Mouse (Mus musculus) liver, embryonic 16.5 days (tissue): ENCODE measurements around the gene Pomt1. TPM values are rescaled to one million over a fixed set of nuclear protein-coding genes. Genes with fewer than 3 reads are reported as not detected.
A peak's percentile ranks its signal among the peaks of the same experiment; 100 is the strongest.

ENCODE experiments used
- ATAC-seq: fragments of 200-750 bp; cut with Nextera tagmentation; 2 replicates; pipeline ENCODE4 v1.8.0; 2017; ENCODE audit warnings: low read depth, mild to moderate bottlenecking, moderate number of reproducible peaks, moderate library complexity
- H3K27ac ChIP-seq: fragments of 300-500 bp; sonication (generic); 2 replicates; pipeline ENCODE4 v1.5.1; 2014; ENCODE audit warnings: mild to moderate bottlenecking, low read length
- H3K27me3 ChIP-seq: fragments of 300-500 bp; sonication (generic); 2 replicates; pipeline ENCODE4 v1.6.1; 2014; ENCODE audit warnings: low read depth, low read length, mixed read lengths; ENCODE audit not compliant: control insufficient read depth, insufficient read depth
- H3K36me3 ChIP-seq: fragments of 300-500 bp; sonication (generic); 2 replicates; pipeline ENCODE4 v1.6.1; 2014; ENCODE audit warnings: mild to moderate bottlenecking; ENCODE audit not compliant: control insufficient read depth, insufficient read depth
- H3K4me1 ChIP-seq: fragments of 300-500 bp; sonication (generic); 2 replicates; pipeline ENCODE4 v1.6.1; 2014; ENCODE audit warnings: low read depth, low read length, mixed read lengths; ENCODE audit not compliant: control insufficient read depth
- H3K4me2 ChIP-seq: fragments of 300-500 bp; sonication (generic); 2 replicates; pipeline ENCODE4 v1.6.1; 2014; ENCODE audit warnings: low read depth, low read length, mixed read lengths
- H3K4me3 ChIP-seq: fragments of 300-500 bp; sonication (generic); 2 replicates; pipeline ENCODE4 v1.5.1; 2014; ENCODE audit warnings: low read depth, mild to moderate bottlenecking, low read length
- H3K9ac ChIP-seq: fragments of 300-500 bp; sonication (generic); 2 replicates; pipeline ENCODE4 v1.6.1; 2014; ENCODE audit warnings: low read depth, low read length
- H3K9me3 ChIP-seq: fragments of 300-500 bp; sonication (generic); replicated peaks from 2 replicates; pipeline ENCODE4 v1.6.1; 2016; ENCODE audit warnings: low read length; ENCODE audit not compliant: control insufficient read depth
- WGBS: fragments of 180-500 bp; shearing (Covaris S2); extraction: QIAGEN DNeasy Blood & Tissue Kit; methylation state at CpG from one replicate; pipeline ENCODE4 v1.1.7; 2014; ENCODE audit not compliant: insufficient replicate concordance; 5-methylcytosine and 5-hydroxymethylcytosine counted together
- polyA plus RNA-seq: library from polyadenylated mRNA; unstranded; fragments of >200 nt; fragmentation: Nextera tagmentation; extraction: Ambion mirVana; gene quantifications from 2 replicates; pipeline ENCODE4 v1.2.1, GENCODE M21; 2015

The Pomt1 gene
- polyA plus RNA-seq, 1 experiment from 2014 or later: 13.2 TPM

GRCm38 (mm10) chr2:32200712-32201111 lies 35.7 kb upstream of the Pomt1 start:
- no peaks in the 10 kb centered on the region for H3K4me1 ChIP-seq
- no peak overlapping the region for H3K4me3 ChIP-seq
- no peak overlapping the region for H3K9ac ChIP-seq
- H3K27ac ChIP-seq: no peak overlapping the region
- no peak for ATAC-seq
- no peak overlapping the region for H3K4me2 ChIP-seq
- H3K36me3 ChIP-seq: peaks cover 41% of the 10 kb centered on the region
- H3K27me3 ChIP-seq: no peaks in the 10 kb centered on the region
- H3K9me3 ChIP-seq: no peaks in the 10 kb centered on the region
- WGBS: 89% methylated on average over 11 of the region's 11 CpGs

GRCm38 (mm10) chr2:32201527-32201926 lies 34.9 kb upstream of the Pomt1 start:
- no peak overlapping the region for H3K27ac ChIP-seq
- H3K27me3 ChIP-seq: no peaks in the 10 kb centered on the region
- H3K4me1 ChIP-seq: no peaks in the 10 kb centered on the region
- H3K4me2 ChIP-seq: no peak overlapping the region
- 78% methylated on average over 7 of the region's 7 CpGs for WGBS
- ATAC-seq: no peak
- H3K36me3 ChIP-seq: peaks cover 38% of the 10 kb centered on the region
- no peak overlapping the region for H3K9ac ChIP-seq
- H3K9me3 ChIP-seq: no peaks in the 10 kb centered on the region
- no peak overlapping the region for H3K4me3 ChIP-seq

GRCm38 (mm10) chr2:32203853-32204252 lies 32.5 kb upstream of the Pomt1 start:
- ATAC-seq: no peak
- no peaks in the 10 kb centered on the region for H3K9me3 ChIP-seq
- H3K4me1 ChIP-seq: no peaks in the 10 kb centered on the region
- peaks cover 44% of the 10 kb centered on the region for H3K36me3 ChIP-seq
- WGBS: 85% methylated on average over 13 of the region's 13 CpGs
- H3K4me3 ChIP-seq: no peak overlapping the region
- no peak overlapping the region for H3K4me2 ChIP-seq
- H3K27me3 ChIP-seq: no peaks in the 10 kb centered on the region
- no peak overlapping the region for H3K9ac ChIP-seq
- H3K27ac ChIP-seq: no peak overlapping the region

GRCm38 (mm10) chr2:32207682-32208081 lies 28.7 kb upstream of the Pomt1 start:
- ATAC-seq: peak; percentile 50
- 80% methylated on average over 1 of the region's 1 CpGs for WGBS

GRCm38 (mm10) chr2:32211689-32212088 lies 24.7 kb upstream of the Pomt1 start:
- no peak overlapping the region for H3K9ac ChIP-seq
- H3K4me2 ChIP-seq: no peak overlapping the region
- no peak overlapping the region for H3K27ac ChIP-seq
- H3K4me3 ChIP-seq: no peak overlapping the region
- no peaks in the 10 kb centered on the region for H3K9me3 ChIP-seq
- H3K4me1 ChIP-seq: no peaks in the 10 kb centered on the region
- H3K27me3 ChIP-seq: no peaks in the 10 kb centered on the region
- ATAC-seq: no peak
- 85% methylated on average over 8 of the region's 8 CpGs for WGBS
- peaks cover 52% of the 10 kb centered on the region for H3K36me3 ChIP-seq

More at GRCm38 (mm10) chr2:32207682-32208081, 28.7 kb upstream of the Pomt1 start:
- Histone ChIP-seq H3K9me3 (no peaks in the 10 kb centered on the region), H3K4me1 (no peaks in the 10 kb centered on the region), H3K27me3 (no peaks in the 10 kb centered on the region), H3K9ac (no peak overlapping the region), H3K27ac (no peak overlapping the region), H3K4me2 (no peak overlapping the region), H3K4me3 (no peak overlapping the region), H3K36me3 (peaks cover 48% of the 10 kb centered on the region)

- 90% methylated on average over 10 of the region's 10 CpGs for WGBS
- no peaks in the 10 kb centered on the region for H3K27me3 ChIP-seq
- peaks cover 57% of the 10 kb centered on the region for H3K36me3 ChIP-seq
- H3K27ac ChIP-seq: no peak overlapping the region
- ATAC-seq: no peak
- H3K4me2 ChIP-seq: no peak overlapping the region
- no peak overlapping the region for H3K9ac ChIP-seq
- no peaks in the 10 kb centered on the region for H3K9me3 ChIP-seq
- H3K4me3 ChIP-seq: no peak overlapping the region
- no peaks in the 10 kb centered on the region for H3K4me1 ChIP-seq
Observed at GRCm38 (mm10) chr2:32213000-32213399, 23.4 kb upstream of the Pomt1 start.

- H3K4me1 ChIP-seq: no peaks in the 10 kb centered on the region
- peaks cover 54% of the 10 kb centered on the region for H3K36me3 ChIP-seq
- no peak overlapping the region for H3K4me3 ChIP-seq
- no peak overlapping the region for H3K27ac ChIP-seq
- no peaks in the 10 kb centered on the region for H3K9me3 ChIP-seq
- no peak overlapping the region for H3K9ac ChIP-seq
- no peaks in the 10 kb centered on the region for H3K27me3 ChIP-seq
- H3K4me2 ChIP-seq: no peak overlapping the region
- 83% methylated on average over 10 of the region's 10 CpGs for WGBS
- ATAC-seq: no peak
Observed at GRCm38 (mm10) chr2:32215576-32215975, 20.8 kb upstream of the Pomt1 start.

- Histone ChIP-seq H3K9ac (no peak overlapping the region), H3K36me3 (peaks cover 63% of the 10 kb centered on the region), H3K4me3 (no peak overlapping the region), H3K9me3 (no peaks in the 10 kb centered on the region), H3K27ac (no peak overlapping the region), H3K4me1 (no peaks in the 10 kb centered on the region), H3K4me2 (no peak overlapping the region), H3K27me3 (no peaks in the 10 kb centered on the region)
- WGBS: 83% methylated on average over 10 of the region's 10 CpGs
- no peak for ATAC-seq
Observed at GRCm38 (mm10) chr2:32216506-32216905, 19.9 kb upstream of the Pomt1 start.

GRCm38 (mm10) chr2:32217656-32218055 lies 18.7 kb upstream of the Pomt1 start:
- H3K9ac ChIP-seq: no peak overlapping the region
- H3K27me3 ChIP-seq: no peaks in the 10 kb centered on the region
- H3K4me1 ChIP-seq: no peaks in the 10 kb centered on the region
- no peak overlapping the region for H3K4me2 ChIP-seq
- 81% methylated on average over 8 of the region's 8 CpGs for WGBS
- ATAC-seq: no peak
- no peak overlapping the region for H3K4me3 ChIP-seq
- peaks cover 65% of the 10 kb centered on the region for H3K36me3 ChIP-seq
- no peaks in the 10 kb centered on the region for H3K9me3 ChIP-seq
- no peak overlapping the region for H3K27ac ChIP-seq
